Mouse (Mus musculus) cerebellum, postnatal 14 days (tissue): ENCODE results near the gene Ssh2.

Experiments used
- DNase-seq, 2 experiments: peaks; one replicate each; pipeline ENCODE4 v3.0.0; 2021; ENCODE audit warnings: mixed read lengths in 2 of 2

Gene Ssh2

DNA sequence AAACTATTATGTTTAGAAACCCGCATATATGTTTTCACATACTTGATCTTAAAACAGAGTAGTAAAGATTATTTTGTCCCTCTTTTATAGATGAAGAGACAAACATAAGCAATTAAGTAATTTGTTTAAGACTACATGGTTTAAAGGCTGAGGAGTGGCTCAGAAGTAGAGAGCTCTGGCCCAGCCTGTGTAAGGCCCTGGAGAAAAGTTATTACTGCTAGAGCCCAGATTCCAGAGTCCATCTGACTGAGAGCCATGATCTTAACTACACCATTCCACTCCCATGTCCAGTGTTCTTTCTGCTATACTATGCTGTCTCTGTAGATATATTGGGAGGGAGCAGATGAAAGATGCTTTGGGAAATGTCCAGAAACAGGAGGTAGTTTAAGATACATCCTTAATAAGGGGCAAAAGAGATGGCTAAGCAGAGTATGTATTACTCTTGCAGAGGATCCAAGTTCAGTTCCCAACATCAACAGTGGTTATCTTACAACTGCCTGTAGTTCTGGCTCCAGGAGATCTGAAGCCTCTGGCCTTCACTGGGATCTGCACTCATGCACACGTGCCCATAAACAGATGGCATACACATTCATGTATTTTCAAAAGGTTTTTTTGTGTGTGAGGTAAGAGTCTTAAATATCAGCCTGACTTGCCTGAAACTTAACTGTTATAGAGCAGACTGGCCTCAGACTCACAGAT lies 198.2 kb downstream of the Ssh2 start:
- no peak for DNase-seq

DNA sequence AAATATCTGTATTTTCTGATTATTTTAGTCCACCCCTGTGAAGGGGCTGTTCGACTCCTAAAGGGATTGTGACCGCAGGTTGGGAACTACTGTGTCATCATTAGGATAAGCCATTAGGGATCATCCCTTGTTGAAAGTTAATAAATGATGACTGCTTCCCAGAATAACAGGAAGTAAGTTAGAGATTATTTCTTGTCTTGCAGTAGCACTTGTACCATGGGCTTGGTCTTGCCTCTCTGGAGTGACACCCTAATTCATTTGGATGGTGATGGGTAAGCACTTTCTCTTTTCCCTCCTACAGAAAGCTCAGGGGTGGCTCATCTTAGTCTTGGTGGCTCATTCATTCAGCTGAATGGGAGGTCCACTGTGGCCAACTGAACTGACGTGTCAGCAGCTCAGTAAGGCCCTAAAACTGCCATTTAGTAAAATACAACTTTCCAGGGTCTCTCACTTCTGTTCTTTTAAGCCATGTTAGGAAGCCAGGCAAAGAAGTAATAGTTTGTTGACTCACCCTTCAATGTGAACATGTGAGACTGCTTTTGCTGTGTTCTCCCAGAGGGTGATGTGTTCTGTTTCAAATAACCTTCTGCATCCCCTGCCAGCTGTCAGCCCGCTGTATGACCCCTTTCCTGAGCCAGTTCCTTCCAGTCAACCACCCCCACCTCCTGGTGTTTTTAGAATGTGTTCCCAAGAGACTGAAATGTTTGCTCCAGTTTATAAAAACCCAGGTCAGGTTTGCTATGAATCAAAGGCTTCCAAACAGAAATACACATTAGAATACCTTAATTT lies 200.3 kb downstream of the Ssh2 start:
- no peak for DNase-seq

DNA sequence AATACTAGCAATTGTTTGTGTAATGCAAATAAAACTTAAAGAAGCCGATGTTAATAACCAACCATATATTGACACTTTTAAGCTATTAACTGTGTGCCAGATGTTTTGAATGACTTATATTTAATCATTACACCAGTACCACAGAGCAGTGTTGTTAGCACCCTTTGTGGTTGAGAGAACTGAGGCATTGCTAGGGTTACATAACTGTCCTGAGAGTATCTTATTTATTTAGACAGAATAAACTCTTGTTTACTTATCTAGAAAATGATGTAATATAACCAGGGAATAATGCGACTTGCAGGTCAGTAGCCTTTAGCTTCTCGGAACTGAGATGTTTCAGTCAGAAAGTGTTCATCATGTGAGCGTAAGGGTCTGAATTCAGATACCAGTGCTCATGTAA lies 201.9 kb downstream of the Ssh2 start:
- DNase-seq: no peak

DNA sequence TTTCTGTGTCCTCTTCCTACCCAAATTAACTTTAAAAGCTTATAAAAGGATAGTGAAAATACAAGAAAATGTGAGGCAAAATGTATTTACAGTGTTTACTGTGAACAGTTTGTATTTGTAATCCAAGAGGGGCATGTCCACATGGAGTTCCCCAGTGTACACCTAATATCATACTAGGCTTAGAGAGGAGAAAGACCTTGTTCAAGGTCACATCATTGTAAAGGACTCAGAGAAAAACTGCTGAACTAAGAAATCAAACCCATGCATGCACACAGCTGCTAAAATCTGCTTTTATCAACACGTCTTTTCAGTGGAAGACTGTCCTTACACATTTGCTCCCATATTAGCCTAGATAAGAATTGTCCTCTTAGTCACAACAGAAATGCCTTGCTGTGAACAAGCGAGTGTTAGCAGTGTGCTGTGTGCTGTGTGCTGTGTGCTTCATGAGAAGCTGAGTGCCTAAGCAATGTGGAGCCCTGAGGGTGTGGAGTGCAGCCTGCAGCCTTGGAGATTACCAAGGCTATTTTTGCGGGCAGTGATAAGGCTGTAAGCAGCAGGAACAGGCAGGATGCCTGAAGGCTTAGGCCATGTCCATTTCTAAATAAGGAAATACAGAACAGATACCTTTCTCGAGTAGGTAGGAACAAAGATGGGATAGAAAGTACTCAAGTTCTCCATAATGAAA lies 207.2 kb downstream of the Ssh2 start:
- DNase-seq: no peak

DNA sequence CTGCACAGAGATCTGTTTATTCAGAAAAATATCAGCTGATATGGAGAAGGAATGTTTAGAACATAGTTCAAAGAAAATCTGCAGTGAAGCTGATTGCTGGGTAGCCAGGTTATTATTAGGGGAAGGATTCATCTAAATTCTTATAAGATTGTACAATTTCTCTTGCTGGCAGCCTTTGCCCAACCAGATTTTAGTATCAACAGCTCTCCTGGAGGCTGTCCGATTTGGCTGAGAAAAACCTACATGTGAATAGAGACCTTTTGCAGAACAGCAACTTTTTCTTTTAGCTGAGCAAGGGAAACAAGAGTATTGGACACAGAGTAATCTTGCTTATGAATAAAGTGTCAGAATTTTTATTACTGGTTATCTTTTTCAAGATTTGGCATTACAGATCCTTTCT lies 212.4 kb downstream of the Ssh2 start:
- DNase-seq: no peak

DNA sequence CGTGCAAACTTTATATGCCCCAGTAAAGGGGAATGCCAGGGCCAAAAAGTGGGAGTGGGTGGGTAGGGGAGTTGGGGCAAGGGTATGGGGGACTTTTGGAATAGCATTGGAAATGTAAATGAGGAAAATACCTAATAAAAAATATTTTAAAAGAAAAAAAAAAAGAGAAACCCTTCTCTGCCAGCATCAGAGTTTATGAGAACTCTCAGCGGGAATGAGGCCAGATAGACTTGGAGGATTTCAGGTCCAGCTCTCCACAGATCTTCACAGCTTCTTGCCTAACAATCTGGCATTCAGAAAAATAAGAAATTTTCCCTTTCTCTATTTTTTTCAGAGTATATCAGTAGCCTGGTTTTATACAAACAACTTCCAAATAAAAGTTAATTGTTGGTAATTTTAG lies 220.9 kb downstream of the Ssh2 start:
- no peak for DNase-seq

DNA sequence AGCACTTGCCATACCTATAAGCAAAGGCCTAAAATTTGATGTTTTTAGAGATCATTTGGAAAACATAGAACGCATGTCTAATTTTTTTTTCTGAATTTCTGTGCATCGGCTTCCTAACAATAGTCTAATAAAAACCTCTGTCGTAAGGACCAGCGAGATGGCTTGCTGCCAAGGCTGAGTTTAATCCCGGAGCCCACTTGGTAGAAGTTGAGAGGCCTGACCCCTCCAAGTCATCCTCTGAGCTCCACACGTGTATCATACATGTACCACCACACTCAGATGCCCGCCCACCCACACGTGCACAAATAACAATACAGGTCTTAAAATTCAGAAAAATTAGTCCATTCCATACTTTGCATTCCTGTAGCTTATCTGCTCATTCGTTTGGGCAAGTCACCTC lies 224.0 kb downstream of the Ssh2 start:
- no peak for DNase-seq

DNA sequence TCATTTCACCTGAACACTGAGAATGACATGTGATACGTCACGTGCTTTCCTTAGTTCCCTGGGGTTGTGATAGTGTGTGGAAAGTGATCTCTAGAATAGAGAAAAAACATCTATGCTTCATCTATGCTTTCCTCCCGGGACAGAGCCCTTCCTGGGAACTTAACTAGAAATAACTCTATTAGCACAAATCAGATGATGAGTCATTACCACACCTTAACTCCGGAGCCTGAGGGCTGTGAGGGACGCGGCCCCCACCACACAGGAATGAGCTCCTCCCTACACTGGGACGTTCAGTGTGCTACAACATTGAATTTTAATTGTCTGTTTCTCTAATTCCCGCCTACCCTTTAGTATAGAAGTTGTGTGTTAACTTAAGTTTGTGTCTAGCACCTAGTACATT lies 224.9 kb downstream of the Ssh2 start:
- DNase-seq: no peak

DNA sequence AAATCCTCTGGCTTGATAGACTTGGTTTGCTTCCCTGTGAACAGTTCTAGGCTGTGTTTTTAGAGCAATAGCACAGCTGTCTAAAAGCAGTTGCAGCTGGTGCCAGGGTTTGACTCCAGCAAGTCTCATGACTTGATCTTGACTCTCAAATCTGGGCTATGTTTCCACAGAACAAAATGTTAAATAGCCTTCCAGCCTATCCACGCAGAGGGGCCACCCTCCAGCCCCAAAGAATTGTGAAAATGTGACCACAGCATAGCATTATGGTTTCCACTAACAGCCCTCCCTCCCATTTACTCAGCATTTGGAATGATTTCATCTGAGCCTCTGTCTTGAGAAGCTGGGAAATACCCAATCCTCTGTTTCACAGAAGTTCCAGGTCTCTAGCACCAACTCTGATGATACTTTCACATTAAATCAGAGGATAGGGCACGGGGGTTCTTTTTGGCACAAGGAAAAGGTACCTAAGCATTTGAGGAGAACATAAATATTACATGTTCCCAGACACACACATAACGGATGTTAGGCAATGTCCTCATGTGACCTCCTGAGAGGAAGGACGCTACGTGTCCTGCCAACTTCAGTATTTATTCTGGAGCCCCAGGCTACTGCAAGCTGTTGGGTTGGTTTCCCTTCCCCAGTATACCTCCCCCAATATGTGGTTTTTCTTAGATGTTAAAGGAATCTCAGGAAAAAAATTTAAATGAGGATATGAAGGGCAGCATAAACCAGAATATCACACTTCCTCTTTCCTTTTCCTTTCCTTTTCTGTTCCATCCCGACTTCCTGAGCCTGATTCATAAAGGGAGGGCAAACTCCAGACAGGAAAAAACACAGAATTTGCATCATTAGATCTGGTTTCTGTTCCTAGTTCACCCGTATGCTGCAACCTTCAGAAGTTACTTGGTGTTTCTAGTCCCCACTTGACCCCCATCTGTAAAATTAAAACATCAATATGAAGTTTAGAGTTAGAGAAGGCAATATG lies 226.4 kb downstream of the Ssh2 start:
- no peak for DNase-seq

DNA sequence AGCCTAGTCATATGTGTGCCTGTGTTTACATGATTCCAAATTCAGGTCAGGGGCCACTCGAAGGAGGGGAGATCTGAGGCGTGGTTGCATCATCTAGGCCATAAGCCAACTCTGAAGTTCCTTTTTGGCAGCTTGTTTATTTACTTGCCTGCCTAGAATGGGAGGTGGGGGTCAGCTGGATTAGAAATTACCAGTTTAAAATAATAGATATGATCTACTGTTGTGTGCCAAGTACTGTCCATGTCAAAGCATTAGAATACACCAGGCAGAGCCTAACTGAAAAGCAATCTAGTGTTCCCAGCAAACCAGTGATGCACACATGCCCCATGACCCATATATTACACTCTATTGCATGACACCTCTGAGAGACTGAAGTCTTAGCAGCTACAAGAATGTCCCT lies 228.9 kb downstream of the Ssh2 start:
- DNase-seq: no peak

DNA sequence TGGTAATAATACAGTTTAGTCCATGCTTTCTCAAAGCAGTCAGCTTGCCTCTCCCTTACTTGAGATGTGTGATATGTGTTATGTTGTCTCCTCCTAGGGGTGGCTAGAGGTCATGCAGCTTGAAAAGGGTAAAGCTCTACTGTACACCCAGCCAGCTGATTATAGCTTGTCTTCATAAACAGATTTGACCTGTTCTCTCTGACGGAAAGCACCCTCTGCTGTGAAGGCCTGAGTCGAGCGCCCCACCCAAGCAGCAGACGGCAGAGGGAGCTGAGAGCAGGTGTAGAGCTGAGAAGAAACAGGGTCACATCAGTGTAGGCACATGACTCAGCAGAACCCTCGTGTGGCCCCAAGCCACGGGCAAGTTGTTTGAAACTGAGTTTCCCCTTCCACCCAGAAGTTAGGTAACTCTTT lies 230.5 kb downstream of the Ssh2 start:
- DNase-seq: peak; percentile 61 to 69

DNA sequence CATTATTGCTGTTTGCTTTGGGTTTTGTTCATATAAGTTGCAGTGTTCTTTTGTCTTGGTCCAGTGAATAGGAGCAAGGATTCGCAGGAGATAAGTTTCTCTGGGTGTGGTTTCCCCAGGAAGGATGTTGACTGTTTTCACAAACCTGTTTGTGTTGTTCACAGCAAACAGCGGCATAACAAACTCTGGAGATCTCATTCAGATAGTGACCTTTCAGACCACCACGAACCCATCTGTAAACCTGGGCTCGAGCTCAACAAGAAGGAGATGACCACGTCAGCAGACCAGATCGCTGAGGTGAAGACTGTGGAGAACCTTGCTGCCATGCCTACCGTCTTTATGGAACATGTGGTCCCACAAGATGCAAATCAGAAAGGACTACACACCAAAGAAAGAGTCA lies 233.1 kb downstream of the Ssh2 start:
- DNase-seq: no peak

DNA sequence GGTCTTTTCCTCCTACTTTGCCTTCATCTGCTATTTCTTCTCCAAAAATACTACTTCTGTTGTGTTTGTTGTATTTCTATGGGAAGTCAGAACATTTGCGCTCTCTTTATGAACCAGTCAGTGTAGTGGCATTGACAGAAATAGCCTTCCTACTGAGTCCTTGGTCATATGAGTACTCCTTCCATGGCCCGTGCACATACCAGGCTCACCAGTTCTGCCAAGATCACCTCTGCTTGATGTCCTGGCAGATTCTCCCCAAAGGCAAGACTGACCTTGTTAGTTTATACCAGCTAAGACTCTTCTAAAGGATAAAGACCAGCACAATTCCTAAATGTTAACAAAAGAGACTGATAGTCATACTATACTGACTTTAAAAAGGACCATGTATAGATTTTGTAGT lies 235.6 kb downstream of the Ssh2 start:
- DNase-seq: no peak

DNA sequence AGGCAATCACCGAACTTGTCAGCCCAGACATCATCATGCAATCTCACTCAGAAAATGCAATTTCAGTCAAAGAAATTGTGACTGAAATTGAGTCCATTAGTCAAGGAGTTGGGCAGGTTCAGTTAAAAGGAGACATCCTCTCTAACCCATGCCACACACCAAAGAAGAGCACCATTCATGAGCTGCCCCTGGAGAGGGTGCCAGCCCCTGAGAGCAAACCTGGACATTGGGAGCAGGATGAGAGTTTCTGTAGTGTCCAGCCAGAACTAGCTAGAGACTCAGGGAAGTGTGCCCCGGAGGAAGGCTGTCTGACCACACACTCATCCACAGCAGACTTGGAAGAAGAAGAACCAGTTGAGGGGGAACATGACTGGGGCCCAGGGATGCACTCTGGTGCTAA lies 237.3 kb downstream of the Ssh2 start:
- DNase-seq: no peak

DNA sequence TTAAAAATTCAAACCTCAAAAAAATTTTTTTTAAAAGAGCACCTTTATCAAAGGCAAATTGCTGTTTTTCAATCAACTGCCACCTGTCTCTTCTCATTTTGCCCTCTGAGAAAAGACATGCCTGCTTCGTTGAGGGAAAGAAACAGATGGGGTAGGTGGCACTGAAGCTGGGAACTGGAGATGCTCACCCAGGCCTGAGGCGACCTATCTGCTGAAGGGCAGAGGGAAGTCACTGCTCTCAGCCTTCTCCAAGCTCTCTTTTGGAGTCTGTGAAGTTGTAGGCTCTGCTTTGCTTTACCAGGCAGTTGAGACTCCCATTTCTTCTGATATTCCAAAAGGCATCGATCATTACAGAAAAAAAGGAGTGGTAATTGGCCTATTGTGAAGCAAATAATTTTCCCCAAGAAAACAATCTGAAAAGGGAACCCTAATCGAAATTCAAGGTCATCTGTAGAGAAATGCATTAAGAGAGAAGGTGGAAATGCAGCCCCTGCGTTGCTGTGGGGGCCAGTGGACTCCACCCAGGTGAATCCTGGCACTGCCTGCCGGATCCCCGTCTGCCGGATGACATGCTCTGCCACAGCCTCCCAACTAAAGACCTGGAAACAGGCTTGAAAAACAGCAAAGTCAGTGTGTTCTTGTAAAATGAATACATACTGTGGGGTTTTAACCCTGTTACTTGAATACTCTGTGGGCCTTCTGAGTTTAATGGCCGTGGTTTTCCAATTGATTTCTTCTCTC lies 239.9 kb downstream of the Ssh2 start:
- DNase-seq: peak; percentile 63 to 69

DNA sequence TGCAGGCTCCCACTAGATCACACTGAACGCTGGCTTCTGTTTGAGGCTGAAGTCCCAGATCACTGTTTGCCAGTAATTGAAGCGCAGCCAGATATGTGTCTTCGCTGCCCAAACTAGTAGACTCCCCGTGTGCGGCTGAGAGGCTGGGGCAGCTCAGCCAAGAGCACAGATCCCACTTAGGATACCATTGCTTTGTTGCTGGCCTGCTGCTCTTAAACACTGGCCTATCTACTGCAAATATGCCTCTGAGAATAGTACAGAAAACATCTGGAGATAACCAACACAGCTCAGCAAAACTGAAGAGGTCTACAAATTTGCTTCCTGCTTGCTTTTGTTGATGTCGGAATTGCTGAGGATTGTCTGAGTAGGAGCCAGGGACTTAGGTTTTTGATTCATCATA lies 240.8 kb downstream of the Ssh2 start:
- peak; percentile 74 to 86 for DNase-seq

DNA sequence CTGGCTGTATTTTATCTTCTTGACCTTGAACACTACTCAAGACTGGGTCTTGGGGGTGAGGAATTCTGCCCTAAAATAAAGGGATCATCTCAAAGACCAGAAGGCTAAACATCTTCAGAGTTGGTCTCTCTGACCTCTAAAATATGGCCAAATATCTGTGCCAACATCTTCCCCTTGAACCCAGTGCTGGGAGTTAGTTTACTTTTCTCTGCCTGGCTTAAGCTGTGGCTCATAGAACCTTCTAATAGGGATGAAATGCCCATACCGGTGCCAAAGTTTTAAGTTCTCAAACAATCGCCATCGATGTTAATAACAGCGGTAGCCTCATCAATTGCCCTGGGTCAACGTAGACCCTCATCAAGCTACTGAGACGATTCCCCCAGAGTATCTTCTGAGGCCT lies 245.8 kb downstream of the Ssh2 start:
- DNase-seq: no peak

DNA sequence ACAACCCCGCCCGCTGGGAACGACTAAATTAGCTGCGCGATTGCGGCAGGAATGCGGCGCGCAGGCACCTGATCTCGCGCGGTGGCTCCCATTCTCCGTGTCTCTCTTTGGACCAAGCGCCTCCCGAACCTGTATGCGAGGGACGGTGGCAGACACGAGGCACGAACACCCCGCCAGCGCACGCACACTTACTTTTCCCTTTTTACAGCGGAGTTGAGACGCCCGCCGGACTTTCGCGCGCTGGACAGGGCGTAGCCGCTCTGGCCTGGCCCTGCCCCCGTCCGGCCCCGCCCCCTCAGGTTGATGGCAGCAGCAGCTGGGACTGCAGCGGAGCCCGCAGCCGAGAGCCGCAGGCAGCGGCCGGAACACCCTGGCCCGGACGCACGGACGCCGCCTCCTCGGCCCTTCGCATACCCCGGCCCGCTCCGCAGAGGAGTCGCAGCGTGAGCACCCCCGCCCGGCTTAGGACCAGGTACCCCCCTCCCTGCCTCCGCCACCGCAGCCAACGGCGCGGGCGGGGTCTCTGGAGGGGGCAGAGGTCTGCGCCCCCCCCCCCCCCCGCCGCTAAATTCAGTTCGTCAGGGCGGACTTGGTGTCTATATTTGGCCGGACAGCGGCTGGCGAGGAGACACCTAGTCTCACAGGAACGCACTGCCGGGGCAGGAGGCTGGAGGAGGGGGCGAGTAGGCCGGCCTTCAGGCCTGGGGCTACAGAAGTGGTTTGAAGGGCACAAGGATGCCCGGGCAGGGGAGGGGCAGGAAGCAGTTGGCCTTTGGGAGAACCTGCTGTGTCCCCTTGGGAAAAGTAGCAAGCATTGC lies 246.4 kb downstream of the Ssh2 start, which contains the start of gene Coro6:
Coro6 (plus strand) TSS at position 129 of the 818 bp plus-strand sequence.
- DNase-seq: peak; percentile 52 to 53

DNA sequence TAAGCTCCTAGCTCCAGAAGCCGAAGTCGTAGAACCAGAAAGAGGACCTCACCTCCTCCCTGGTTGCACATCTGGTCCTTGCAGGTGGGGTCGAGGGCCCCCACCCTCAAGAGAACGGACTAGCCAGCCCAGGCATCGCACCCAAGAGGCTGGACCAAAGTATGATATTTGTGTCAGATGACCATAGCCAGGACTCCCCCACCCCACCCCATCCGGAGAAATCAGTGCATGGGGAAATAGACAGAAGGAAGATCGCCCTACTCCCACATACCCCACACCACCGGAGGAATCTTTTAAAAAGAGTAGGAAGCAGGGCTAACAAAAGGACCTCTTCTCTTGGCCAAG lies 247.0 kb downstream of the Ssh2 start:
- no peak for DNase-seq

DNA sequence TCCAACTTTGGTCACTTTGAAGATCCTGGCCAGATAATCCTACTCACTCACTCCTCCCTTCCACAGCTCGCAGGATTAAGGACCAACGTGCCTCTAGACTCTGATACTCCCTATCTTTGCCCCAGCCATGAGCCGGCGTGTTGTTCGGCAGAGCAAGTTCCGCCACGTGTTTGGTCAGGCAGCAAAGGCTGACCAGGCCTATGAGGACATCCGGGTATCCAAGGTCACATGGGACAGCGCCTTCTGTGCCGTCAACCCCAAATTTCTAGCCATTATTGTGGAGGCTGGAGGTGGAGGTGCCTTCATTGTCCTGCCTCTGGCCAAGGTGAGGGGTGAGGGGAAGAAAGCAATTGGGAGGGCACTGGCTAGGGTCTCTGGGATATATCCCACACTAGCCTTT lies 247.7 kb downstream of the Ssh2 start:
- DNase-seq: no peak

DNA sequence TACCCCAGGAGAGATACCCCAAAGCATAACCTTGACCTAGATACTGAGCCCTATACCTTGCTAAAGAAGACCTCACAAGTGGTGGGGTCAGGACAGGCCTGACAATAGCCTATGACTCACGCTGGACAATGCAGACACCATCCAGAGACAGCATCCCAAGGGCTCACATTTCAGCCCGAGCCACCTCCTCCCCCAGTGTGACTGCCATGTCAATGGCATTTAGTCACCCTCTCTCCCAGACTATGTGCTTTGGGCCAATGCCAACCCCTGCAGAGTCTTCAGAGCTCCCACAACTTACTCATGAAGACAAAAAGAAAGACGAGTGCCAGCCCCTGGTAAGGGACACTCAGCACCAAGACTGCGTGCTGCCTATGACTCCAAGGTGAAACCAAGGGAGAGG lies 248.6 kb downstream of the Ssh2 start:
- no peak for DNase-seq
